Mouse (Mus musculus): ENCODE results near the gene C1s2.

DNA sequence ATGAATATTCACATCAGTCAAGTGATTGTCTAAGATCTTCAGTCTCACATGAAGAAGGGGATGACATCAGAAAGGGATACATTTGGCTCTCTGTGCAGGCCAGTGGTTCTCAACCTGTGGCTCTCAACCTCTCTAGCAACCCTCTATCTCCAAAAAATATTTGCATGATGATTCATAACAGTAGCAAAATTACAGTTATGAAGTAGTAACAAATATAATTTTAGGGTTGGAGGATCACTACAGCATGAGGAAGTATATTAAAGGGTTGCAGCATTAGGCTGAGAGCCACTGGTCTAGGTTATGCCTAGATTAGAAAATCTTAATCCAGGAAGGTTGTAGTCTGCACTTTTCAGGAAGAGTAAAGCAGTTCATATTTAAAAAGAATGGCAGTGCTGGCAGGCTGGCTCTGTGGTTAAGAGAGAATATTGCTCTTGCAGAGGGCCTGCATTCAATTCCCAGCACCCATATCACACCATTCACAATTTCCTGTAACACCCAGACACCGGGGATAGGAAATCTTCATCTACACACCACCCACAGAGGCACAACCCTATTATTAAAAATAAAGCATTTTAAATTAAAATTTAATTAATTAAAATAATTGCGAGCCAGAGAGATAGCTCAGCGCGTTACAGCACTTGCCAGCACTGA is 25.4 kb upstream of the C1s2 start:
- TF ChIP-seq CTCF (IDR thresholded peaks at IDR 0.05; ENCODE audit: borderline replicate concordance, insufficient read depth, low read length) (no peak), POLR2A (IDR thresholded peaks at IDR 0.05; ENCODE audit: low read depth, low read length) (no peak)

Data from embryonic fibroblast, embryonic 13.5 days (primary cell).